Mouse (Mus musculus): ENCODE measurements around the gene Gm19426. TPM values are rescaled to one million over a fixed set of nuclear protein-coding genes. Genes with fewer than 3 reads are reported as not detected.

Gene Gm19426
- 0.42 TPM in 1 of 2 replicates, not detected in the other for polyA plus RNA-seq (2012; ENCODE audit: low replicate concordance)

GRCm38 (mm10) chr2:84743561-84743960 lies at the start of gene Gm19426:
Gm19426 (minus strand) TSS chr2:84743655.

GRCm38 (mm10) chr2:84775241-84775640 lies 31.8 kb upstream of the Gm19426 start, which contains the start of gene Serping1:
Serping1 (minus strand) TSS chr2:84775444.

GRCm38 (mm10) chr2:84733579-84734300 lies 9.7 kb downstream of the Gm19426 start, which contains the start of gene Ypel4:
Ypel4 (plus strand) TSS chr2:84734058.

GRCm38 (mm10) chr2:84727172-84727858 lies 16.1 kb downstream of the Gm19426 start, which contains the start of gene Clp1:
Clp1 (minus strand) TSS chr2:84727350.

GRCm38 (mm10) chr2:84714811-84715561 lies 28.5 kb downstream of the Gm19426 start, which contains the start of gene Zdhhc5:
Zdhhc5 (minus strand) TSS chr2:84715180.

Other genes starting within 250 kb of the Gm19426 start
- 0.88 and 3.6 TPM in 2 replicates for gene Ctnnd1, start 92.9 kb downstream of the Gm19426 start, polyA plus RNA-seq (2012; ENCODE audit: low replicate concordance)
- gene Btbd18, start 84.6 kb downstream of the Gm19426 start, polyA plus RNA-seq (2012; ENCODE audit: low replicate concordance) = not detected in 2 replicates
- 112 and 119 TPM in 2 replicates for gene Selenoh, start 72.9 kb downstream of the Gm19426 start, polyA plus RNA-seq (2012; ENCODE audit: low replicate concordance)
- gene Gm28635, start 65.6 kb downstream of the Gm19426 start, polyA plus RNA-seq (2012; ENCODE audit: low replicate concordance) = not detected in 2 replicates
- 13.6 and 25.1 TPM in 2 replicates for gene Med19, start 65.3 kb downstream of the Gm19426 start, polyA plus RNA-seq (2012; ENCODE audit: low replicate concordance)
- 3.1 and 4.7 TPM in 2 replicates for gene Tmx2, start 64.5 kb downstream of the Gm19426 start, polyA plus RNA-seq (2012; ENCODE audit: low replicate concordance)
- gene Zdhhc5, start 28.5 kb downstream of the Gm19426 start, polyA plus RNA-seq (2012; ENCODE audit: low replicate concordance) = 19.6 and 35.5 TPM in 2 replicates
- 1.3 and 1.7 TPM in 2 replicates for gene Clp1, start 16.3 kb downstream of the Gm19426 start, polyA plus RNA-seq (2012; ENCODE audit: low replicate concordance)
- gene Ypel4, start 9.6 kb downstream of the Gm19426 start, polyA plus RNA-seq (2012; ENCODE audit: low replicate concordance) = 3.1 and 104 TPM in 2 replicates
- gene Serping1, start 31.8 kb upstream of the Gm19426 start, polyA plus RNA-seq (2012; ENCODE audit: low replicate concordance) = 0.15 and 0.89 TPM in 2 replicates
- 3.8 and 40.4 TPM in 2 replicates for gene Ube2l6, start 55.2 kb upstream of the Gm19426 start, polyA plus RNA-seq (2012; ENCODE audit: low replicate concordance)
- gene Smtnl1, start 79.0 kb upstream of the Gm19426 start, polyA plus RNA-seq (2012; ENCODE audit: low replicate concordance) = not detected in 2 replicates
- gene Timm10, start 83.3 kb upstream of the Gm19426 start, polyA plus RNA-seq (2012; ENCODE audit: low replicate concordance) = 0.77 and 11.3 TPM in 2 replicates
- 0.89 and 21.1 TPM in 2 replicates for gene Slc43a1, start 95.2 kb upstream of the Gm19426 start, polyA plus RNA-seq (2012; ENCODE audit: low replicate concordance)
- gene Rtn4rl2, start 143.1 kb upstream of the Gm19426 start, polyA plus RNA-seq (2012; ENCODE audit: low replicate concordance) = 0.39 and 1.8 TPM in 2 replicates
- 2.8 and 7.7 TPM in 2 replicates for gene Slc43a3, start 192.9 kb upstream of the Gm19426 start, polyA plus RNA-seq (2012; ENCODE audit: low replicate concordance)
- gene Prg2, start 236.8 kb upstream of the Gm19426 start, polyA plus RNA-seq (2012; ENCODE audit: low replicate concordance) = 1.1 and 1.2 TPM in 2 replicates
- gene Prg3, start 244.6 kb upstream of the Gm19426 start, polyA plus RNA-seq (2012; ENCODE audit: low replicate concordance) = 0.98 and 1.2 TPM in 2 replicates

Measured in hematopoietic multipotent progenitor cell, adult 10-12 weeks (in vitro differentiated cells).